Mouse (Mus musculus) kidney, postnatal 36 days (tissue): ENCODE measurements at regions not wholly inside any gene's neighbourhood (a gene's known extent, or its start where the extent isn't known, plus 50 kb on each side); places are given as distances from the start of the nearest gene placed in this dataset.
A peak's percentile ranks its signal among the peaks of the same experiment; 100 is the strongest.

Source experiments
- DNase-seq, 2 experiments: peaks; one replicate each; pipeline ENCODE4 v3.0.0; 2021 to 2022; ENCODE audit warnings: mixed read lengths in 2 of 2

DNA sequence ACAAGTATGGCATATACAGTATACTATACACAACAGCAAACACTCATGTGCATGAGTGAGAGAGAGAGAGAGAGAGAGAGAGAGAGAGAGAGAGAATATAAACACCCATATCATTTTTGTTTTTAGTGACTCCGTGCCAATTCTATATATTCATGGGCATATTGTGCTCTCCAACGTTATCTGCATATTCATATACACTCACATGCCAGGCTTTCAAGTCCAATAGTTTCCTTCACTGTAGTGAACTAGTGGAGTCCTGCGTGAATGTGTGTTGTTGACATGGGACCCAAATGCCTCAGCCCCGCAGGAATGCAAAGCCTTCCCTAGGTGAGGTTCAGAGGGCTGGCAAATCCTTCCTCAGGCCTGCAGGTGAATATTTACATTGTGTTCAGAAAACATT is 53.4 kb upstream of the Nab1 start:
- no peak for DNase-seq

DNA sequence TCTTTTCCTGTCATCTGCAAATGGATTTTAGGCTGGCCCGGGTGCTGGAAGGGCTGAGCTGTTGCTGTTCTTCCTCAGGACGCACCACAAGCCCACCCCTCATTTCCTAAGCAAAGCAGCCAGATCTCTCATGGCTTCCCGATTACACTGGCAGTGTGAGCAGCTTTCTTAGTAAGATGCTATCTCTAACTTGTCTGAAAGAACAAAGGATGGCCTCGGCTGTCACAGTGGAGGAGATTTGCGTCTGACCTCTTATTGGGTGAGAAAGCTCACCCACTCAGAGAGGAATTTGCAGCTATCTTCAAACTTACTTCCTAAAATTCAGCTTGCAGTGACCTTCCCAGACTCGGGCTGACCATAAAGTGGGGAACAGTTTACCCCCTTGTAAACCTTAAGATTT is 64.7 kb upstream of the Nemp2 start:
- no peak for DNase-seq

DNA sequence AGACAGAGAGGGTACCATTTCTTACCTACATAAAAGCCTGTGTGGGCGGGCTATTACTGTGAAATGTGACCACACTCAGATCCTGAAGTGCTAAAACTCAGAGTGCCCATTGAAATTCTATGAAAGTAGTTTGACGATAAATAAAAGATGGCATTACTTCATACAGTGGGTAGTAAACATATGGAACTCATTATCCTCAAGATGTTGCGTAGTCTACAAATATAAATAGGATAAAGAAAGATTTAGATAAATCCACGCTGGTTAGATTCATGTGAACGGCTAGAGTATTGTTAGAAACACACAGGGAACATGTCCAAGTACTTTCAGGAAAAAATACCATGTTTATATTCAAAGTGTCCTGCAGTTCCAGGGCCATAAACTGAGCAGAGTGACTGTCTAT is 58.8 kb upstream of the Nemp2 start:
- DNase-seq = no peak

DNA sequence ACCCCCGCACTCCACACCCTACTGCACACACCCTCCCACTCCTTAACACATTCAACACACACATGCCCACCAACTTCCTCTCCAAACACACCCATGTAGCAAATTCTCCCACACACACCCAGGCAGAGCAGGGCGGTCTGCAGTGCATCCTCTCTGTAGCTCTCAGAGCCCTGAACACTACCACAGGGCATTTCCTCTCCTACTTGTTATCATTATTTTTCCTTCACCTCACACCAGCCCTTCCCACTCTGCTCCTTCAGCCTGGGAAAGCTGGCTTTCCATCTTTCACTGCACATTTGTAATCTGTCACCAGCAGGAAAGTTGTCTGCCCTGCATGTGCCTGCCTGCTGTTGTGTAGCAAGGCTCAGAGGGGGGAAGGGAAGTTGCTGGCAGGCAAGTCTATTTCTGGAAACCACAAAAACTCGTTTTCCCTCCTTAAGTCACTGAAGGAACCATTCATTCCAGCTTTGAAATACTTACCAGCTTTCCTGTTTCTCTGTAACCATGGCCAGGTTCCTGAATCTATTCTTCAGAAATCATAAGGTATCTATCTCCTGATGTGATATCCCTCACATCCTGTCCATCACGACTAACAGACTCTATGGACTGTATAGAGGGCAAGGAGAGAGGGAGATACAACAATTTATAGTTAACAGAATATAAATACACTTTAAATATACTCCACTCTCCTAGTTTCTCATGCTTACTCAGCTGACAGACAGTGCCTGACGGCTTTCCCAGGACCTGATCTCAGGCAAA is 52.0 kb upstream of the Nemp2 start:
- peak in 1 of 2 experiments; percentile 6 for DNase-seq

GRCm38 (mm10) chr1:52580132-52580896 is 50.2 kb upstream of the Nemp2 start:
- no peak for DNase-seq
